Mouse (Mus musculus) heart, embryonic 16.5 days (tissue): ENCODE data around the gene Atg13. TPM values are rescaled to one million over a fixed set of nuclear protein-coding genes. Genes with fewer than 3 reads are reported as not detected.

Experiments
- ATAC-seq: fragments of 200-750 bp; cut with Nextera tagmentation; replicated peaks from 2 replicates; pipeline ENCODE4 v1.8.0; 2017; ENCODE audit warnings: moderate number of reproducible peaks; ENCODE audit not compliant: insufficient read depth, low FRiP score; ENCODE audit errors: extremely low read depth
- H3K27ac ChIP-seq: fragments of 300-500 bp; sonication (generic); 2 replicates; pipeline ENCODE4 v1.5.1; 2014; ENCODE audit warnings: mild to moderate bottlenecking, low read length, control low read depth, moderate library complexity
- H3K27me3 ChIP-seq: fragments of 300-500 bp; sonication (generic); 2 replicates; pipeline ENCODE4 v1.6.1; 2014; ENCODE audit warnings: low read length, mixed read lengths; ENCODE audit not compliant: control insufficient read depth, insufficient read depth
- H3K36me3 ChIP-seq: fragments of 300-500 bp; sonication (generic); 2 replicates; pipeline ENCODE4 v1.6.1; 2014; ENCODE audit not compliant: control insufficient read depth, insufficient read depth
- H3K4me1 ChIP-seq: fragments of 300-500 bp; sonication (generic); 2 replicates; pipeline ENCODE4 v1.6.1; 2014; ENCODE audit warnings: low read length, mixed read lengths; ENCODE audit not compliant: control insufficient read depth, insufficient read depth
- H3K4me2 ChIP-seq: fragments of 300-500 bp; sonication (generic); 2 replicates; pipeline ENCODE4 v1.6.1; 2014; ENCODE audit warnings: low read depth, mild to moderate bottlenecking, control low read depth, low read length
- H3K4me3 ChIP-seq: fragments of 300-500 bp; sonication (generic); 2 replicates; pipeline ENCODE4 v1.5.1; 2014; ENCODE audit warnings: mild to moderate bottlenecking, control low read depth, low read length
- H3K9ac ChIP-seq: fragments of 300-500 bp; sonication (generic); 2 replicates; pipeline ENCODE4 v1.6.1; 2014; ENCODE audit warnings: low read length, control low read depth
- H3K9me3 ChIP-seq: fragments of 300-500 bp; sonication (generic); replicated peaks from 2 replicates; pipeline ENCODE4 v1.6.1; 2016; ENCODE audit warnings: low read length; ENCODE audit not compliant: control insufficient read depth
- WGBS: fragments of 180-500 bp; shearing (Covaris S2); extraction: QIAGEN DNeasy Blood & Tissue Kit; methylation state at CpG from one replicate; pipeline ENCODE4 v1.1.7; 2014; 5-methylcytosine and 5-hydroxymethylcytosine counted together
- polyA plus RNA-seq: library from polyadenylated mRNA; unstranded; fragments of >200 nt; fragmentation: Nextera tagmentation; extraction: Ambion mirVana; gene quantifications from 2 replicates; pipeline ENCODE4 v1.2.1, GENCODE M21; 2015

Atg13 gene
- polyA plus RNA-seq, result 25.2 and 26.0 TPM in 2 replicates

DNA sequence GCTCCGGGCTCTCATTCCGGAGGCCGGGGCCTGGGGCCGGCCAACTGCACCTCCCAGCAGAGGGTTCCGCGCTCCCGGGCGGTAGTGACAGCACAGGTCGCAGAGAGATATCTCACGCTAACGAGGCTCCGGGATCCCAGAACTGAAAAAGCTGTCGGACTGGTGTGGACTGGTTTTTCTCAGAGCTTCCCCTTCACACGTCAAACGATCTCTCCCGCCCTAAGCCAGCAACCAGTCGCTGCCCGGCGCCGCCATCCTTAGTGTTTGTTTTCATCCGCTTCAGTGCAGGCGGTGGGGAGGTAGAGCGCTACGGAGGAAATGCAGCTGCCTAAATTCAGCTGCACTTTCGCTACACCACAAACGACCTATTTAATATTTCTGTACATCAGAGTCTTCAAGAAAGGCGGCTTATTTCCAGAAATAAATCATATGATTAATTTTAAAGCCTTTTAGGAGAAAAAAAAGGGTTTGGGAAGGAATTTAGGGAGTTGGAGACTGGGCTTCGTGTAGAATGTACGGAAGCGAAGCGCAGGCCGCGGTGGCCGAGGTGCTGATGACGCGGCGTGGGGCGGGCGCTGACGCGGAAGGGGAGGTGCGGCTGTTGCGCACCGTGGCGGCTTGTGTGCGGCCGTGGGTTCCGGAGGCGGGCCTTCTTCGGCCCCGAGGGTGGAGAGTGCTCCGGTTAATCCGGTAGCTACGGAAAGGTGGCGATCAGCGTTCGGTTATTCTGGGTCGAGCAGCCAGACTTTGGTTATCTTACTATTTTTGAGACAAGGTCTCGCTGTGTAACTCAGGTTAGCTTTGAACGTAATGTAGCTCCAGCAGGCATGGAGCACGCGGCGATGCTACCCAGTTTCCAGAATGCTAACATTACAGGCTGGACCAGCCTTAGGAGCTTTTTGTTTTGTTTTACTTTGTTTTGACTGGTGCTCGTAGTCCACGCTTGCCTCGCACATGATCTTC is at the start of gene Atg13, which contains the start of gene Harbi1:
Gene Atg13 (minus strand): TSS at position 305 of the 963 bp plus-strand sequence.
Gene Harbi1 (plus strand): TSS at position 581 of the 963 bp plus-strand sequence.
- peak; percentile 96 for ATAC-seq
- Histone ChIP-seq H3K9ac (peak within 1 kb of the TSS; percentile 90), H3K4me1 (peaks cover 14% of the 10 kb centered on the region), H3K36me3 (peaks cover 3% of the 10 kb centered on the region; the same call in 1 of the 2 replicates), H3K27me3 (no peaks in the 10 kb centered on the region), H3K4me3 (peak within 1 kb of the TSS; percentile 98), H3K27ac (peak within 1 kb of the TSS; percentile 77), H3K4me2 (peak within 1 kb of the TSS; percentile 93), H3K9me3 (no peaks in the 10 kb centered on the region)
- under 1% methylated on average over 66 of the region's 66 CpGs for WGBS

DNA sequence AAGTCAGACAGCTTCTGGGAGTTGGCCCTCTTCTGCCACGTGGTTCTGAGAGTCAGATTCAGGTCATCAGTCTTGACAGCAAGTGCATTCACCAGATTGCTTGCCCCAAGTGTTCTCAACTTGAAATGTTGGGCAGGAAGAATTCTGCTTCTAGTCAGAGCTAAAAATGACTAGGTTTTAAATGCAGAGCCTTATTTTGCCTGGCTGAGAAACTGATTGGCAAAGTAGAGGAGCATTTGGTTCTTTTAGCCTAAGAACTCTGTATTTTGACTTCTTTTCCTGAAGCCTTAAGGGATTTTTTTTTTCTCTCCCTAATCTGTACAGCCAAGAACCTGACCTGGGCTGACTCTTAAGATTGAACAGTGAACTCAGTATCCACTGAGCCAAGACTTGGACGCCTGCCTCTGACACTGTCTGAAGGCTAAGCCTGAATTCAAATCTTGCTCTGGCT is 39.5 kb upstream of the Atg13 start:
- peak overlapping the region; percentile 0; the same call in 1 of the 2 replicates for H3K27ac ChIP-seq
- no peaks in the 10 kb centered on the region for H3K36me3 ChIP-seq
- H3K9ac ChIP-seq, result no peak overlapping the region
- H3K4me2 ChIP-seq, result no peak overlapping the region
- no peak overlapping the region for H3K4me3 ChIP-seq
- no peak for ATAC-seq
- no peaks in the 10 kb centered on the region for H3K9me3 ChIP-seq
- WGBS, result 39% methylated on average over 2 of the region's 2 CpGs
- H3K4me1 ChIP-seq, result peaks cover 8% of the 10 kb centered on the region
- no peaks in the 10 kb centered on the region for H3K27me3 ChIP-seq

DNA sequence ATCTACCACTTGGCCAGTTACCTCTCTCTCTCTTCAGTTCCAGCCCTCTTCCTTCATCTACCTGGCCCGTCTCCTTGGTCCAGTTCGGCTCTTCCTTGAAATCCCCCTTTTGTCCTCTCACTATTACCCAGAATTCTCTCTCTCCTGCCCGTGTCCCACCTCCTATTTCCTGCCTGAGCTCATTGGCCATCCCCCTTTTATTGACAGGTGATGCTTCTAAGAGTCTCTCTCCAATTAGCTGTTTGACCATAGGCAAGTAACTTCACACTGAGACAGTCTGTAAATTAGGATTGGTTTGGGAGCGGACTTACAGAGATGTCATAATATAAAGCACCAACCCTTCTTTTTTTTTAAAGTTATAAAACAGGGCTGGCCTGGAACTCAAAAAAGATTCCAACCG is 34.3 kb upstream of the Atg13 start:
- H3K9ac ChIP-seq, result no peak overlapping the region
- ATAC-seq, result no peak
- WGBS, result 87% methylated on average over 5 of the region's 5 CpGs

DNA sequence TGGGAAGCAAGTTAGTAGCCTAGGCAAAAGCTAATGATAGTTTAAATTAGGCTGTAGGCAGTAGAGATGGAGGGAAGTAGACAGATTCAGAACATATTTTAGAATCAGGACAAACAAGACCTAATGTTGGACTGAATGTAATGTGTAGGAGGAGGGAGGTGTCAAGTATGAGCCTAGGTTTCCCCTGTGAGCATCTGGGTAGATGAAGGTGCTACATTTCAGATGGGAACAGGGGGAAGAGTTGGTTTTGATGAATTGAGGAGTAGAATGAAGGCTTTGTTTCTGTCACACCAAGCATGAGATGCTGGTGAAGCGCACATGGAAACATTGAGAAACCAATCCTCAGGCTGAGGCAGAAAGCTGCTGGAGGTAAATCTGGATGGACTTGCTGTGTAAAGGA is 29.2 kb upstream of the Atg13 start:
- H3K27me3 ChIP-seq, result no peaks in the 10 kb centered on the region
- H3K36me3 ChIP-seq, result no peaks in the 10 kb centered on the region
- no peaks in the 10 kb centered on the region for H3K9me3 ChIP-seq
- H3K4me2 ChIP-seq, result no peak overlapping the region
- H3K4me1 ChIP-seq, result no peaks in the 10 kb centered on the region
- ATAC-seq, result no peak
- H3K4me3 ChIP-seq, result no peak overlapping the region
- H3K27ac ChIP-seq, result no peak overlapping the region
- no peak overlapping the region for H3K9ac ChIP-seq
- WGBS, result 93% methylated on average over 1 of the region's 1 CpGs

More for the DNA sequence above, 34.3 kb upstream of the Atg13 start:
- H3K36me3 ChIP-seq, result no peaks in the 10 kb centered on the region
- no peaks in the 10 kb centered on the region for H3K9me3 ChIP-seq
- no peaks in the 10 kb centered on the region for H3K27me3 ChIP-seq
- H3K4me1 ChIP-seq, result no peaks in the 10 kb centered on the region
- no peak overlapping the region for H3K4me3 ChIP-seq
- H3K27ac ChIP-seq, result no peak overlapping the region
- no peak overlapping the region for H3K4me2 ChIP-seq

DNA sequence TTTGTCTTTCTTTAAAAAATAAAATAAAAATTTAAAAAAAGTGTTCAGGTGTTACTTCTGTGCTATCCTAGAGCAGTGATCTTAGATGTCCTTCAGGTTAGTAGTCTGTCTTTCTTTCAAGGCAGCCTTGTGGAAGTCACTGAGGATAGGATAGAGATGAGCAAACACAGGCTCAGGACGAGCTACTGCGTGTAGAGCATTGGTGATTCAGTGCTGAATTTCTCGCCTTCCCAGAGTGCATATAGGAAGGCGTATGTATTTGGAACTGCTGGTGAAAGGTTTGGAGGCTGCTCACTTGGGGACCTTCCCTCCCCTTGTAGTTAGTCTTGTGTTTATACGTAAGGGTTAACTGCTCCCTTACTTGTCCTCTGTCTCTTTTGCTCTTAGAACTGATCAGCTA is 24.8 kb upstream of the Atg13 start:
- Histone ChIP-seq H3K9ac (no peak overlapping the region), H3K27ac (no peak overlapping the region), H3K4me1 (0 out of 2 replicates have a peak, but pooled peaks cover 3% of the 10 kb centered on the region), H3K36me3 (no peaks in the 10 kb centered on the region), H3K9me3 (no peaks in the 10 kb centered on the region), H3K4me2 (no peak overlapping the region), H3K4me3 (no peak overlapping the region), H3K27me3 (no peaks in the 10 kb centered on the region)
- no peak for ATAC-seq
- WGBS, result 86% methylated on average over 5 of the region's 5 CpGs

DNA sequence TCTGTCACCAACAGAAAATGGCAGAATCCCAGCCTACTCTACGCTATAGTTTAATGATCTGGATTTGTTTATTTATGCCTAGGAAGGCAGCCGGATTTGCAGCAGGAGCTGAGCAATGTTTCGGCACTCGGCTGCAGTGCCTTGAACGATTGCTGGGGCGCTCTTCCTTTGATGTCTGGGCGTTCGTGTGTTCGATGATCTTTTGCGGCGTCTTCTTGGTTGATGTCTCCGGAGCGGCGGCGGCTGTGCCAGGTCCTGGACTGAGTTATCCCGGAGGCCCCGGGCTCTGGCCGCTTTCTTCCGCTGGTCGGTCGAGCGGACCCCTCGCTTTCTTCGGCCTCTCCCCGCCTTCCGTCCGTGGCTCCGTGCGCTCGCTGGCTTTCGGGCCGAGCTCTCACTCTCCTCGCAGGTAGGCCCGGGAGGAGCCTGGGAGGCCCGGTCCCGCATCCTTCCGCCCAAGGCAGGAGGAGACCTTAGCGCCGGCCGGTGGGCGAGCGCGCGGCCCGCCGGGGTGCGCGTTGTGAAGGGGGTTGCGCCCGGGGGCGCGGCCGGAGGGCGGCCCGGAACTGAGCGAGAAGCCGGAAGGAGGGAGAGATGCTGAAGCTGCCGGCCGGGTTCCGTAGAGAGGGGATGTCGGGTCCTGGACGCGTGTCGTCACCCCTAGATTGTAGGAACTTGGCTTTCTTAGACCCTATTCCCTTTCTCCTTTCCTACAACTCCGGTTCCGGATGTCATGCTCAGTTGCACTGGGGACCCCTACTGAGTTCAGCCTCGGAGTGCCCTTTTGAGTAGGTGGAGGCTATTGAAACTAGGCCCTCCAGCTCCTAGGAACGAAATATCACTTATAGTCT is 19.8 kb upstream of the Atg13 start, which contains the start of gene Ambra1:
Gene Ambra1 (plus strand): TSS at position 164 of the 851 bp plus-strand sequence.
- Histone ChIP-seq H3K27me3 (no peaks in the 10 kb centered on the region), H3K4me2 (peak within 1 kb of the TSS; percentile 84), H3K4me3 (peak within 1 kb of the TSS; percentile 99), H3K27ac (peak within 1 kb of the TSS; percentile 88), H3K36me3 (no peaks in the 10 kb centered on the region), H3K9me3 (no peaks in the 10 kb centered on the region), H3K9ac (peak within 1 kb of the TSS; percentile 97), H3K4me1 (0 out of 2 replicates have a peak, but pooled peaks cover 3% of the 10 kb centered on the region)
- peak; percentile 82 for ATAC-seq
- under 1% methylated on average over 68 of the region's 68 CpGs for WGBS

DNA sequence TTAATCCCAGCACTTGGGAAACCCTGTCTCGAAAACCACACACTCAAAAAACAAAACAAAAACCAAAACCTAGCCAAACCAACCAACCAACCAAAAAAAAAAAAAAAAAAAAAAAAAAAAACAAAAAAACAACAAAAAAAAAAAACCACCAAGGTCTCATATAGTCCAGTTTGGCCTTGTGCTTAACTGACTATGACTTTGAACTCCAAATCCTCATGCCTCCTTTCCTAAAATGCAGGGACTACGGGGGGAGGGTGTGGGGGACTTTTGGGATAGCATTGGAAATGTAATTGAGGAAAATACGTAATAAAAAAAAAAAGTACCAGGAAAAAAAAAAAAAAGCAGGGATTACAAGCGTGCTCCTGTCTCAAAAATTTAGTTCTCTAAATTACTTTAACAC is 19.2 kb upstream of the Atg13 start:
- H3K4me1 ChIP-seq, result 0 out of 2 replicates have a peak, but pooled peaks cover 3% of the 10 kb centered on the region
- H3K4me2 ChIP-seq, result peak overlapping the region; percentile 57
- no peaks in the 10 kb centered on the region for H3K36me3 ChIP-seq
- H3K4me3 ChIP-seq, result peak overlapping the region; percentile 99
- H3K9me3 ChIP-seq, result no peaks in the 10 kb centered on the region
- 25% methylated on average over 4 of the region's 4 CpGs for WGBS
- peak overlapping the region; percentile 97 for H3K9ac ChIP-seq
- ATAC-seq, result no peak
- no peaks in the 10 kb centered on the region for H3K27me3 ChIP-seq
- H3K27ac ChIP-seq, result peak overlapping the region; percentile 88; the same call in 1 of the 2 replicates

DNA sequence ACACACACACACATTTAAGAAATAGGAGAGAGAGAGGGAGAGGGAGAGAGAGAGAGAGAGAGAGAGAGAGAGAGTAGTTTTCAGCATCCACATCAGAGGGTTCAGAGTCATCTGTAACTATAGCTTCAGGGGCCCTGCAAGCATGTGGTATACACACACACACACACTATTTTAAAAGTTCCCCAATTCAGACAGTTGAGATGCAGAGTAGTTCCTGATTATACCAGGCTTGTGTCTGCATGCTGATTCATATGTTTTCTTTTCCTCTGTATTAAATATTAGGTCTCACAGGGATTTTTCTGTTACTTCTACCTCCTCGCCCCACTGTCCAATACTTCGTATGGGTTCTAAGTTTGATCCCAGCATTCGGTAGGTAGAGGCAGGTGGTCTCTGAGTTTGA is 16.6 kb upstream of the Atg13 start:
- WGBS, result 86% methylated on average over 3 of the region's 3 CpGs

More for the DNA sequence above, 16.6 kb upstream of the Atg13 start:
- Histone ChIP-seq H3K9ac (no peak overlapping the region), H3K9me3 (no peaks in the 10 kb centered on the region), H3K27ac (no peak overlapping the region), H3K36me3 (no peaks in the 10 kb centered on the region), H3K4me1 (0 out of 2 replicates have a peak, but pooled peaks cover 3% of the 10 kb centered on the region), H3K4me3 (no peak overlapping the region), H3K4me2 (no peak overlapping the region), H3K27me3 (no peaks in the 10 kb centered on the region)
- no peak for ATAC-seq
